Mouse (Mus musculus) left cerebral cortex, postnatal 14 days (tissue): ENCODE data around the gene Vapa. TPM values are rescaled to one million over a fixed set of nuclear protein-coding genes. Genes with fewer than 3 reads are reported as not detected.
"Not testable (repeated sequence)": the region's sequence is repeated elsewhere in the genome, so short reads cannot be mapped to it uniquely, and the experiment has no call there.

Source experiments
- DNase-seq, 2 experiments: peaks; one replicate each; pipeline ENCODE4 v3.0.0; 2021 to 2022; ENCODE audit warnings: low spot score in 2 of 2, mixed read lengths in 1 of 2
- intact Hi-C: fragments of 180-260 bp; cut with DNase I; formaldehyde crosslinking; loops from one replicate; pipeline ENCODE4 v1.15.1; 2025
- total RNA-seq, 2 experiments: library from RNA; stranded (reverse); gene quantifications; 2 replicates each; pipeline ENCODE4 v1.2.3; 2021

The Vapa gene
- total RNA-seq, 2 experiments from 2014 or later, result 169 to 181 TPM

DNA sequence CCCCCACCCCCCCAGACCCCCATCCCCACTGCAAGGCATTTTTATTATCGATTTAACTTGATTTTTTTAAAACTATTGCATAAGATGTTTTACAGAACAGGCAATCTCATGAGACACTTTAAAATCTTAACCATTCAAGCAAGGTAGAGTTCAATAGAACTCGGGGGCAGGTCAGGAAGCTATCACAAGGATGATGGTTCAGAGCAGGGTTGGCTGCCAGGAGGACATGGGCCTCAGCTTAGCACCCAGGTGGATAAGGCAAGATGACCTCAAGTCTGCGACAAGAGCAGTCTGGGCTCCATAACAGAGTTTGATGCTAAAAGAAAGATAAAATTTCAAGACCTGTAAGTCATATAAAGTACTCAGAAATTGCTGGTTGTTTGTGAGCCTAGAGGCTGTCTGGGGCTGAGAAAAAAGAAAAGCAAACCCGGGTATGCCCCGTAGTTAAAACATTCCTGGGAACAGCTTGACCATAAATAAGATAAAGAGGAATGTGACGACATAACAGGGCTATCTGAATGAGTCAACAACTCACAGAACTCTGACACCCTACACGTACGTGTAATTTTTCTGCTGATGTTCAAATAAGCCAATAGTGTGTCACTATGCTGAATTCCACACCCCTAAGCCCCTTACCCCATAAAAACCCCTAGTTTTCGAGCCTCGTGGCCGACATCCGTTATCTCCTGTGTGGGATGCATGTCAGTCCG, 15.6 kb upstream of the Vapa start:
- DNase-seq, intact Hi-C loops: not testable (repeated sequence)

DNA sequence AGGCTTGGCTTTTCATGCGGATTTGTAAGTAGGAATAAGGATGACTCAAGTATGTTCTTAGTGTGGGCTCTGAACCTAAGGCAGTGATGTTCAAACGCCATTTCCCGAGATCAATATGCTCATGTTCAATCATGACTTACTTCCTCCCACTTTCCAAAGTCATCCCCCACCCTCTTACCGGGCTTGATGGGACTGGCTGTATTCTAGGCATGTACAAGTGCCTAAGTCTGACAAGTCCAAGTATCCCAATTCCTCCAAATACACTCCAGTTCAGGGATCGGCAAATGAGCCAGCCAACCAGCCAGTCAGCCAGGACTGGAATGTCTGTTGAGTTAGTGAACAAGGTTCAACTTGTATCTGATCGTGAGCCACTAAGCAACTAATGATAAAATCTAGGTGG, 12.9 kb upstream of the Vapa start:
- intact Hi-C loops, result no loop called here
- DNase-seq, result no peak

DNA sequence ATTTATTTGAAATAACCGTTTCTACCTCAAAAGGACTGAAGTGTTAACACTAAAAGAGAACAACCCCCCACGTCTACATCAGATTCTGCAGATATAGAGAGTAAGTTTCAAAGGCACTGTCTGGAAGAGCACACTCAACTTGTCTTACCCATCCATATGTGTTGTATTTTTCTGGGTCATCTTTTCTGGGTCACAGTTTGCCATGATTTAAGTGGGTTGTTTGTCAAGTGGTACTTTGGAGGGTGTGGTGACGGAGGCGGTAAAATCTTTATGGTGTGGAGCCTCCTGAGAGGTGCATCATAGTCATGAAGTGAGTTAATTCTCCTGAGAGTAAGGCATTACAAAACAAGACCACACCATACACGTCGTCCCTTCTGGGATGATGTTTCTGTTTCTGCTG, 12.2 kb upstream of the Vapa start:
- intact Hi-C loops, result no loop called here
- DNase-seq, result no peak

DNA sequence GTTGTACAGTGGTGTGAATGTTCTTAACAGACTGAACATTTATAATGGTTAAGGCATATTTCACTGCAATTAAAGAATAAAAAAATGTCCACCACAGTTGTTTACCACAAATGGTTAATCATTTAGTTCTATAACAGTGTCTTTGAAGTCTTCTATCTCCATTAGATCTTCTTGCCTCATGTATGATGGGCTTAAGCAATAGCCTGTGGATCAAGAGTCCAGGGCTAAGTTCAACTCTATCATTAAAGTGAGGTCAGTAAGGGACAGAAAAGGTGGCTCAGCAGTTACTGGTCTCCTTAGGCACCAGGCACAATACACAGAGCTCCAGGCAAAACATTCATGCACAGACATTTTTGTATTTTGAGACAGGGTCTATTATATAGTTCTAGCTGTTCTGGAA, 9.8 kb upstream of the Vapa start:
- intact Hi-C loops, result no loop called here
- no peak for DNase-seq

DNA sequence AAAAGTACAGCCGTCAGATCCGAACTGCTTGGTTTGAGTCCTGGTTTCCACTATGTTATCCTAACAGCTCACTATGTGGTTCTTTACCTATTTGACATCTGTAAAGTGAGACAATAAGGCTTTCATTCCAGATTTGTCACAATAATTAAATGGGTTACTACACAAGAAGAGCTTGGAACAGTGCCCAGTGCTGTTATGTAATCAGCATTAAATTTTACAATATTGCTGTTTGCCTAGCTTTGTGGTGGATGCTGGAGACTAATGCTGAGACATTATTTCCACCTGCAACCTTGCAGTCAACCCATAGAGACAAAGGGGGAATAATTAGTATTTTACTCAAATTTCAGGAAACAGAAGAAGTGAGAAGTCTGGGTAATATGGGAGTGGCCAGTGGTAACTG, 5.1 kb upstream of the Vapa start:
- no peak for DNase-seq
- intact Hi-C loops, result loop anchor here (10.0 kb wide), 1 partner anchor 486 kb away; the partner anchor contains the start of gene Ndufv2

DNA sequence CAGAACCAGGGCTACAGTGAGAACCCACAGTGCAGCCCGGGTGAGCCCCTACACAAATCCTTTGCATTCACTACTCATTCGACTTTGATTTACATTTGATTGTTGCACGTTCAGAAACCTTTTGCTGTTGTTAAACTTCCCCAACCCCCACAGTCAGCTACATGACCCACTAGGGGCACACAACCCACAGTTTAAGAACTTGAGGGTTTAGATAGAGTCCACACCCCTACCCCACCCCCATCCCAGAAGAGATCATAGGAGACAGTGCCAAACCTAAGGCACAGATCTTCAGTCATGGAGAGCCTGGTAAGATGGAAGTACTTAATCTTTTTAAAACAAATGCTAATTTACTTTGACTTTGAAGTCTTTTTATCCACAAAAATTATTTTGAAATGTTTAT, 2.3 kb upstream of the Vapa start:
- no peak for DNase-seq
- intact Hi-C loops, result loop anchor here (10.0 kb wide), 1 partner anchor 489 kb away; the partner anchor contains the start of gene Ndufv2

DNA sequence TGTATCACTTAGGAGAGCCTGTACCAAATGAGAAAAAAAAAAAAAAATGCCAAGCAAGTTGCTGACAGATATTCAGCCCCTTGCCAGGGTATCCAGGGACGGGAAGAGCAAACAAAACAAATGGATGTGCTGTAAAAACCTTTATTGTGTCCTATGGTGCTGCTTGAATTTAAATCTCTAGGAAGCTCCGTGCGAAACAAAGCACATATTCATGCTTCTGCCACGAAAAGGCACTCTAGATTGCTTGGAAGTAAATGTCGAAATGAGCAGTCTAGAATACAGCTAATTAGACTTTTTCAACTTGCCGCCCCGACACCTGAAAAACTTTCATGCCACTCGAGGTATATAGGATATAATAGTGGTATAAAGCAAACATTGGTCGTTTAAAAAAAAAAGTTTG, 1.1 kb upstream of the Vapa start:
- intact Hi-C loops, result loop anchor here (5.0 to 10.0 kb wide), 3 partner anchors 68 to 490 kb away; partner anchors contain the start of genes Ndufv2 and Ppp4r1
- peak in 1 of 2 experiments; percentile 29 for DNase-seq

DNA sequence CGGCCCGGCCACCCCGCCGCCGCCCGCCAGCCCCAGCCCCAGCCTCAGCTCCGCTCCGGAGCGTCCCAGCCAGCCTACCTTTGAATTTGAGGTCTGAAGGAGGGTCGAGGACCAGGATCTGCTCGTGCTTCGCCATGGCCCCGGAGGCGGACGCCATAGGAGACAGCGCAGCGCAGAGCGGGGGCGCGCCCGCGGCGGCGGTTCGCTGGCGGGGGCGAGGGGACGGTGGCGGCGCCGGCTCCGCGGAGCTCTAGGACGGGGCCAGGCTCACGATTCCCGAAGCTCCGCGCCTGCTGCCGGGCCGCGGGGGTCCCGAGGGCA, 253 bp downstream of the Vapa start:
- DNase-seq, result no peak
- intact Hi-C loops, result loop anchor here (5.0 to 10.0 kb wide), 3 partner anchors 69 to 492 kb away; partner anchors contain the start of genes Ndufv2 and Ppp4r1

DNA sequence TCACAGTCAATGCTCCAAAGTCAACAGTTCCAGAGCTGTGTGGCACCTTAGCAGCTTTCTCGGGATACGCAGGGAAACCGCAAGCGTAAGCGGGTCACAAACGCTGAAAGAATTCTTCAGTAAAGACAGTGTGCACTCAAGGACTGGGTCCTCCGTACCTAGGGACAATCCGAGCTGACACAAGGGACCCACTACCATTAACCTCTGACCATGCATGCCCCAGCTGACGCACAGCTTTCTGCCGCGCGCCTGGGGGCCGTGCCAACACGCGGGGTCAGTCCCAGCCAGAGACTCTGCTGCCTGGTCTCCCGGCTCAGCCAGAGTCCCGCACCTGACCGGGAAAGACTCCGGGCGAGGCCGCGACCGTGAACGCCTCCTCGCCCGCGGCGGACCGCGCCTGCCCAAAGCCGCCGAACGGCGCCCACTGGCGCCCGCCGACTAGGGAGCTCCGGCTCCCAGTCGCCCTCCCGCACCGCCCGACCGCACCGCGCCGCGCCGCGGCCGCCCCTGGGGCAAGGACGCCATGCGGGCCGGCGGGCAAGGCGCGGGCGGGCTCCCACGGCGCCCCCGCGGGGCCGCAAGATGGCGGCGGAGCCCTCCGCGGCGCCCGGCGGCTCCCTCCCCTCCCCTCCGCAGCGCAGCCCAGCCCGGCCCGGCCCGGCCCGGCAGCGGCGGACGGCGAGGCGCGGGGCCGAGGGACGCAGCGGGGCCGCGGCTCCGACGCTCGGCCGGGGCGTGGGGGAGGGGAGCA, 789 bp downstream of the Vapa start:
- intact Hi-C loops, result loop anchor here (5.0 to 10.0 kb wide), 3 partner anchors 70 to 492 kb away; partner anchors contain the start of genes Ndufv2 and Ppp4r1
- peak; percentile 14 to 31 for DNase-seq

DNA sequence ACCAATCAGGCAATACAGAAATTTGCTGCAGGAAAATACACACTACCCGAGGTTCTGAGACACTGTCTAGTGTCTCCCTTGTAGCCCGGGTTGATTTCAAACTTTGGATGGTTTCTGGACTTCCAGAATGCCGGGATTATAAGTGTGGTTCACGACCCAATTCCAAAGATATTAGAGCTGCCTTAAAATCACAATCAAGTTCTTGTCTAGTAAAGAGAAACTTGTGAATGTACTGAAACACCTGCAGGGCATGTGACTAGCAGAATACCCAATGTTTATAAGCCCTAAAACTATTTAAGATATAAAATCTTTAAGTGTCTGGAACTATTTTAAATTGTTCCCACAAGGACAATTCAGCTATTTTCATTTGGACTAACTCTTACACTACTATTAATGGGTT, 1.6 kb downstream of the Vapa start:
- no peak for DNase-seq
- intact Hi-C loops, result loop anchor here (5.0 to 10.0 kb wide), 3 partner anchors 71 to 493 kb away; partner anchors contain the start of genes Ndufv2 and Ppp4r1

DNA sequence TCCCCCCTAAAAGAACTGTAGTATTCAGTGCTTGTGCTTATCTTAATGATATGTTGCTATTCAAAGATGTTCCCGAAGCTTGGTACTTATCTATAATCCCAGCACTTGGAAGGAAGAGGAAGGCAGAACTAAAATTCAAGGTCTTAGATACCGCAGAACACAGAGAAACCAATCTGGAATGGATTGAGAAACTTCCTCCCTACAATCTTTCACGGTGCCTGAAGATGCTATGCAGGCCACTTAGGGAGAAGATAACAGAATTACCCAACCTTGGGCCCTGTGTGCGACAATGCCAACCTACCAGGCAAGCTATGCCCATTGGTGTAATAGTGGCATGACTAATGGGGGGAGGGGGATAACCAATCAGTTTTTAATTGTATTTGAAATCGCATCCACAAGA, 4.6 kb downstream of the Vapa start:
- DNase-seq, result no peak
- intact Hi-C loops, result no loop called here

DNA sequence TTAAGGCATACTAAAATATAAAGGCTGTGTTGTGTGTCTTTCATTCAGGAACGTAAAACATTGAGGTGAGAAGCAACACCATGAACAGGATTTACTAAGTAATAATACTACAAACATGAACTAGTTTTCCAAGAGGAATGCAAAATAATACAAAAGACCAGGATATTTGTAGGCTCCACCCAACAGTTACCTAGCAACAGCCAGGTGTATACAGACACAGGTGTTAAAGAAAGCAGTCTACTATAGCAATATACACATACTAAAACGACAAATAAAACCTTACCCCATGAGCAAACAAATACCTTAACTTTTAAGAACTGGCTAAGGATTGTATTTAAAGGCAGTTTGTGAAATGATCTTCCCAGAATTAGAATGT, 5.1 kb downstream of the Vapa start:
- DNase-seq, result no peak
- intact Hi-C loops, result no loop called here

DNA sequence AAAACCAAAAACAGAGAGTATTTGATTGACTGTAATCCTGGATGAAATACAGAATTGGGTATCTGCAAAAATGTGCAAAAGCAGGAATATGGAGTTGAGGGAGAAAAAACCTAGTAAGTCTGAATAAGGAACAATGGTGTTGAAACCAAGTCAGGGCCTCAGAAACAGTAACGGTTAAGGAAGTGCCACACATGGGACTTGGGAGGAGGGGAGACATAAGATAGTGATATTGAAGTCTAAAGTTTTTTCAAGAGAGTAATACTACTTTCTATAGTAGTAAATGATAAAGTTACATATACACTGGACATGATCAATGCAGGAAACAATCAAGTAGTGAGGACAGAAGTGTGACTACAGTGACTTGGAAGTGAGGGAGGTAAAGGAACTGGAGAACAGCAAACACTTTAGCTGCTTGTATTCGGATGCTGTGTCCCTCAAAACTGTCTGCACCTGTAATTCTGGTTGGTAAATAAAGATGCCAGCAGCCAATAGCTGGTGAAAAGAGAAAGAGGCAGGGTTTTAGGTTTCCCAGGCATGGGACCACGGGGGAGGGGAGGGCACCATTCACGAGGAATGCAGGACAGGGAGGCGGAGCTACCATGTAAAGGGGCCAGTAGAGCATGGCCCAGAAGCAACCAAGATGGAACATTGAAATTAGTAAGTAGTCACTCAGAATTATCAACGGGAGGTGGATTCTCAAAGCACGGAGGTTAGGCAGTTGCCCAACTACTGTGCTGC, 5.6 kb downstream of the Vapa start:
- intact Hi-C loops, result no loop called here

DNA sequence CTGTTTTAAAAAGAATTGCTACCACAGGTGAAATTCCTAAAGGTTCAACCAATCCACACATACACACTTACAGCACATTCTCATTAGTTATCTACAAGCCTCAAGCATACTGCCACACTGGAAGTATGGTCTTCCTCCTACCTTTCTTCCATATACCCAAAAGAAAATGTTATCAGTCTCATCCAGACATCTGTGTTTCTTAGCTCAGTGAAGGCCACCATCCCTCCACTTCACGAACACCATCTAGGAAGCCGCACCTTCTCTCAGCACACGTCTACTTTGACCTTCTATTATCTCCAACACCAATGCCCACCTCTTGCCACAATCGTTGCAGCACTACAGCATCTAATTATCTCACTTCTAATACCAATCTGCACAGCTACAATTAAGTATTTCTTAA, 7.3 kb downstream of the Vapa start:
- no peak for DNase-seq
- intact Hi-C loops, result no loop called here

More for the DNA sequence above, 5.6 kb downstream of the Vapa start:
- no peak for DNase-seq

DNA sequence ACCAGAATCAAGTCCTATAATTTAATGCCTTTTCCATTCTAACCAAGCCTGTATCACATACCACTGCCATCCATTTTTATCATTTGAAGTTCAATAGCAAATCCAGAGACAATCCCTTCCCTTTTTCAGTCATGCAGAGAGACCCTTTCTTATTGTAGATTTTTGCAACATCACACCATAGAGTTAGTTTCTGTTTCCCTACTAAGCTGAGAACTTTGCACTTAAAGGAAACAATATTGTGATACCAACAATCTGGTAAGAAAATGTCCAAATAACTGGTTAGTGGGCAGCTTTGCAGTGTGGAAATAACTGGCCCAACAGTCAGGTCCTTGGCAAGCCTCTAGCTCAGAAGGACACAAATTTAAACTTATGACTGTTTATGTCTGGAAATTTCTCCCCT, 8.5 kb downstream of the Vapa start:
- DNase-seq, result no peak
- intact Hi-C loops, result no loop called here

DNA sequence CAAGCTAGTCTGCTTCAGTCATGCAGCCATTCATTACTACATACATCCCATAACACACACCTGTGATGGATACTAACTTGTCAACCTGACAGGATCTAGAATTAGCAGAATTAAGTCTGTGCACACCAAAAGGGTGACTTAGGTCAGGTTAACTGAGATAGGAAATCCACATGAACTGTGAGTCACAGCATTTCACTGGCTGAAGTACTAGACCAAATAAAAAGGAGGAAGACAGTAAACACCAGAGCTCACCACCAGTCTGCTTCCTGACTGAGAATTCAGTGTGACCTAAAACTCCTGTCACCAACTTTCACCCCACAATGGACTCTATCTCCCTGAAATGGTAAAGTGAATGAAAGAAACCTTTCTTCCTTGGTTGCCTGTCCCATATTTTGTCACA, 9.0 kb downstream of the Vapa start:
- intact Hi-C loops, result no loop called here
- DNase-seq, result no peak

DNA sequence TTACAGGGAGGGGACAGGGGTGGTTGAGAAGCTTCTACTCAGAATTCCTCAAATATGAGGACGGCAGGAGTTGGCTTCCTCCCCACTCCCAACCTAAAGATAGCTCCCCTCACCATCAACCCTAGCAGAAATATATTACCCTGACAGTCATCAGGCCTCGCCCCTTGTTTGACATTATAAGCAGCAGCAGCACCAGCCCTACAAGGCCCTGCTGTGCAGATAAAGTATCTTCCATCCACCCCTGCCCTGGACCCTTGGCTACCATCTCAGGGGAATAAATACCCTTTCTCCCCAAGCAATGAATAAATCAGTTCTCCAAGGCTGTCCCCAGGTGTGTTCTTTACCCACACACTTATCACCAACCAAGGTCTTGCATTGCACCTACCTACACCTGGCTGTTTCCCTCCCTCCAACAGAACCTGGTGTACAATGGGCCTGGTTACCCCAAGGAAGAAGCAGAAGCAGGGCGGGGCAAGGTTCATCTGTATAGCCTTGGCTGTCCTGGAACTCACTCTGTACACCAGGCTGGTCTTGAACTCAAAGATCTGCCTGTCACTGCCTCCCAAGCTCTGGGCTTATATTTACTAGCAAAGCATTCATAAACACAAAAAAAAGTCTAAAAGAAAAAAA, 15.4 kb downstream of the Vapa start:
- intact Hi-C loops, result no loop called here
- no peak for DNase-seq

DNA sequence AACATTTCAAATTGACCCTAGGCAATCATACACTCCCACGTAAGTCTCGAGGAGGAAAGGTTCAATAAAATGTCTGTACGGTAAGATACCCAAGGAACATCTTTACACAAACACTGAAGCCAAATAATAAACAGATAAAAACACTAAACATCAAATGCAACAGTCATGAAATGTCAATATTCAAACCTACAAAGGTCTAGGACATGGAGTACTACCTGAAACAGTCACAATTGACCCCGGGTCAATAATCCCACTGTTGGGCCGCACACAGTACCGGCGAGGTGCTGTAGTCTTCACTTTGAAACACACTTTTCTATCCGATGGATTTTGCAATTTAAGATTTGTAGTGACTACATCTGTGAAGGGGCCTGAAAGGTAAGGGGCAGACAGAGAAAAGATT, 18.7 kb downstream of the Vapa start:
- intact Hi-C loops, result no loop called here
- no peak for DNase-seq

DNA sequence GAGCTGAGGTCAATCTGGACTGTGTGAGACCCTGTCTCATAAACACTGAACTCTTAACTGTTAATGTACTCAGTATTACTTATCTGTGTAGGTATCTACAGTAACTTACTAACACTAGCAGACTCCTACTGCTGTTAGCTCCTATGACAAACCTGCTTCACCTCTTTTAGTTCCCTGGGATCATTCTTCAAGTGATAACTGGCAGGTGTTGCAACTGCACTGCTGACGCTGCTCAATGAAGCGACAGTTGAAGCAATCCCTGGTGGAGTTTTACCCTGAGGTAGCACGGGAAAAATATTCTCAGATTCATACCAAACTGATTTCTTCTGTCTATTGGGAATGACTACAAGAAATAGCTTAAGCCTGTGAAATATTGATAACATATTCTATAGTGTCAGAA, 26.5 kb downstream of the Vapa start:
- intact Hi-C loops, result no loop called here

DNA sequence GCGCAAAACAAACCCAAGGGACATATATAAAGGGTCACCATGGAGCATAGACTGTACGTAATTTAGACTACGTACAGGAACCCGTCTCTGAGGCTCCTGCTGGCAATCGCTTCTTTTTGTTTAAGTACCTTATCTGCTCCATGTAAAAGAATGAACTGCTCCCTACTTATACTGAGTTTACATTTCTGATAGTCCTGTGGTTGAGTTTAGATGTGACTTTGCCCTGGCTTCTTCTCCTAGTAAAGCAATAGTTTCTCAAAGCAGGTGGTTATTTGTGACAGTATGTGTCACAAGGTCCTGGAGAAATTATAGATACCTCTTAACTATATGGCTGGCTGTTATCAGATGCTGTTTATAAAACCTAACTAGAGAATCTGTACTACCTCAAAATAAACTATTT, 31.9 kb downstream of the Vapa start:
- intact Hi-C loops, result no loop called here

More for the DNA sequence above, 26.5 kb downstream of the Vapa start:
- no peak for DNase-seq

More for the DNA sequence above, 31.9 kb downstream of the Vapa start:
- DNase-seq, result no peak
